Comparison of ENCODE assay signal across 11 mouse cellular contexts in the genomic region with DNA sequence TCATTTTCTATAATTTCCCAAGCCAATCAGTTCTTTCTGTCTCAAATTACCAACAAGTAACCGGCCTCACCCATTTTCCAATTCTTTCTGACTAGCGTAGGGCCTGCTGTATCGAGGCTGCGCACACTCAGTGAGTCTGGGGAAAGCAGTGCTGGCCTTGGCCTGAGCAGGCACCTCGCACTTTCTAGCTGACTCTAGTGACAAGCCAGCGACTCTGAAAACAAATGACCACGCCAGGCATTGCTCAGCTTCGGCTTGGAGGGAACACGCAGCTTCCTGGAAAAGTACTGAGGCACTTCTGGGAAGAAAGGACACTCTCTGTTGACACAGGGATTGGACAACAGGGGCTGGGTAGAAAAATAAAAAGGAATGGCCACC.
DNase-seq lines count a peak whose midpoint lies in the region; ATAC-seq and TF ChIP-seq lines count a peak whose summit lies in the region.
"Had no signal": no experiment of that assay in that cellular context is flagged by ENCODE, and none has a peak within 500 bp of the region (broad histone marks: within the 10 kb centered on the region; RNA-seq: fewer than 3 reads in every experiment).

No protein-coding gene starts in this region.

- no peak for ATAC-seq in heart, embryonic 13.5 days (ENCODE audit: extremely low read depth, insufficient number of reproducible peaks, low FRiP score, low TSS enrichment)
- ATAC-seq in lung, postnatal 0 days = peak; percentile 82
- ATAC-seq: forebrain, postnatal 0 days had no signal

- H3K4me2 ChIP-seq in heart, embryonic 13.5 days = no peak overlapping the region
- H3K4me2 ChIP-seq in lung, postnatal 0 days (replicated peaks; ENCODE audit: low read depth, low read length) = no peak overlapping the region
- H3K4me2 ChIP-seq: hindbrain, embryonic 15.5 days had no signal

- TF ChIP-seq POLR2A in thymus, adult 2 months (IDR thresholded peaks at IDR 0.05; ENCODE audit: control insufficient read depth, extremely low read depth, insufficient read depth, low read length, poor library complexity) = no peak

- intact Hi-C loops in left cerebral cortex, postnatal 4 days (cut with DNase I) = no loop called here

- no peak overlapping the region for H3K9ac ChIP-seq in heart, embryonic 13.5 days
- H3K9ac ChIP-seq in lung, postnatal 0 days (replicated peaks; ENCODE audit: low read depth) = no peak overlapping the region
- H3K9ac ChIP-seq: forebrain, postnatal 0 days; hindbrain, embryonic 15.5 days had no signal

- peak overlapping the region; percentile 16 for H3K27ac ChIP-seq in heart, embryonic 13.5 days (replicated peaks)
- H3K27ac ChIP-seq in lung, postnatal 0 days (ENCODE audit: low read length) = peak overlapping the region; percentile 82
- H3K27ac ChIP-seq in thymus, adult 2 months (ENCODE audit: control insufficient read depth, insufficient read depth, low read length) = no peak overlapping the region
- H3K27ac ChIP-seq: hindbrain, embryonic 15.5 days; macrophage had no signal

- no peak overlapping the region for H3K4me3 ChIP-seq in heart, embryonic 13.5 days
- H3K4me3 ChIP-seq in lung, postnatal 0 days (ENCODE audit: low read depth, low read length) = no peak overlapping the region
- no peak overlapping the region for H3K4me3 ChIP-seq in thymus, adult 2 months (ENCODE audit: control insufficient read depth, insufficient read depth, low read length)
- H3K4me3 ChIP-seq: hindbrain, embryonic 15.5 days had no signal

- H3K36me3 ChIP-seq in heart, embryonic 13.5 days = no peaks in the 10 kb centered on the region
- no peaks in the 10 kb centered on the region for H3K36me3 ChIP-seq in lung, postnatal 0 days (ENCODE audit: insufficient read depth, low read length)
- no peaks in the 10 kb centered on the region for H3K36me3 ChIP-seq in thymus, adult 2 months (ENCODE audit: control insufficient read depth, insufficient read depth, low read length)
- H3K36me3 ChIP-seq: hindbrain, embryonic 15.5 days had no signal

- H3K4me1 ChIP-seq in heart, embryonic 13.5 days = peaks cover 30% of the 10 kb centered on the region
- peaks cover 5% of the 10 kb centered on the region; the same call in 1 of the 2 replicates for H3K4me1 ChIP-seq in lung, postnatal 0 days (ENCODE audit: insufficient read depth, low read depth, low read length)
- H3K4me1 ChIP-seq in thymus, adult 2 months (replicated peaks; ENCODE audit: control insufficient read depth, insufficient read depth, low read length) = 0 out of 2 replicates have a peak, but pooled peaks cover 2% of the 10 kb centered on the region
- H3K4me1 ChIP-seq: hindbrain, embryonic 15.5 days had no signal

- WGBS in heart, embryonic 13.5 days = 69% methylated on average over 9 of the region's 9 CpGs
- WGBS in lung, postnatal 0 days = 45% methylated on average over 9 of the region's 9 CpGs
- WGBS in thymus, adult 2 months = 93% methylated on average over 9 of the region's 9 CpGs

- peak; percentile 30 for DNase-seq in kidney, adult 11 months
- no peak for DNase-seq in kidney, adult 8-10 months
- DNase-seq in R1 (ENCODE audit: low read depth, low spot score) = peak; percentile 39
- DNase-seq in lung, postnatal 0 days (ENCODE audit: low spot score) = peak; percentile 88
- DNase-seq in thymus, adult 2 months = no peak
- DNase-seq in B cell, adult 2 months = no peak
- DNase-seq in left cerebral cortex, postnatal 4 days = no peak
- DNase-seq: forebrain, postnatal 0 days had no signal

- H3K27me3 ChIP-seq in heart, embryonic 13.5 days (replicated peaks) = peaks cover 19% of the 10 kb centered on the region
- no peaks in the 10 kb centered on the region for H3K27me3 ChIP-seq in lung, postnatal 0 days (replicated peaks; ENCODE audit: insufficient read depth, low read length)
- H3K27me3 ChIP-seq in thymus, adult 2 months (ENCODE audit: control insufficient read depth, insufficient read depth, low read length) = no peaks in the 10 kb centered on the region
- H3K27me3 ChIP-seq: hindbrain, embryonic 15.5 days had no signal

- H3K9me3 ChIP-seq in heart, embryonic 13.5 days = no peaks in the 10 kb centered on the region
- no peaks in the 10 kb centered on the region for H3K9me3 ChIP-seq in lung, postnatal 0 days (ENCODE audit: low read length)
- H3K9me3 ChIP-seq: hindbrain, embryonic 15.5 days had no signal

- peak; percentile 43; the same call in 1 of the 2 replicates for TF ChIP-seq EP300 in lung, postnatal 0 days (IDR thresholded peaks at IDR 0.05)

- no peak for TF ChIP-seq CTCF in lung, postnatal 0 days (IDR thresholded peaks at IDR 0.05)
- TF ChIP-seq CTCF in thymus, adult 2 months (IDR thresholded peaks at IDR 0.05; ENCODE audit: borderline replicate concordance, control insufficient read depth, extremely low read depth, insufficient read depth, low read length, poor library complexity) = no peak

Comparison
In these comparisons a context has a peak if more than half of its experiments do, and no peak if none do; other contexts are left out.
1. DNase-seq: peak in kidney, adult 11 months (single experiment), R1 (single experiment) and lung, postnatal 0 days (single experiment); none in kidney, adult 8-10 months (0 of 2), thymus, adult 2 months (single experiment), B cell, adult 2 months (0 of 2) and left cerebral cortex, postnatal 4 days (single experiment).